Mouse (Mus musculus) olfactory bulb, adult 2 months (tissue): ENCODE data around the gene 5730522E02Rik.

Source experiments
- CTCF ChIP-seq: fragments of 200-500 bp; IDR thresholded peaks from 2 replicates; pipeline ENCODE4 v1.5.1; 2012; ENCODE audit warnings: low read depth, mild to moderate bottlenecking, low read length, moderate library complexity; ENCODE audit not compliant: insufficient read depth
- POLR2A ChIP-seq: fragments of 200-500 bp; IDR thresholded peaks from 2 replicates; pipeline ENCODE4 v1.6.1; 2012; ENCODE audit warnings: mild to moderate bottlenecking, low read depth, low read length, moderate library complexity; ENCODE audit not compliant: insufficient read depth

DNA sequence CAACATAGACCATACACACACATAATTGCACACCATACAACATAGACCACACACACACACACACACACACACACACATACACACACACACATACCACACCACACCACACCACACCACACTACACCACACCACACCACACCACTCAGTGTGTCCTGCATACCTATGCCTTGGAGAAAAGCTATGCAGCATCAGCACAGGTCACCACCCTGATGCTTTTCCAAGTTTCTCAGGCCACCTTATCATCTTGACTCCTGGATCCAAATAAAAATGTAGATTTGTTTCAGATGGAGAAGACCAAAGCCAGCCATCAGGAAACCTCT, 8.8 kb downstream of the 5730522E02Rik start:
- TF ChIP-seq CTCF (no peak), POLR2A (no peak)
